Mouse (Mus musculus): ENCODE measurements around the gene Smurf1. TPM values are rescaled to one million over a fixed set of nuclear protein-coding genes. Genes with fewer than 3 reads are reported as not detected.

Gene Smurf1
- total RNA-seq, 1 experiment, result 17.9 TPM

DNA sequence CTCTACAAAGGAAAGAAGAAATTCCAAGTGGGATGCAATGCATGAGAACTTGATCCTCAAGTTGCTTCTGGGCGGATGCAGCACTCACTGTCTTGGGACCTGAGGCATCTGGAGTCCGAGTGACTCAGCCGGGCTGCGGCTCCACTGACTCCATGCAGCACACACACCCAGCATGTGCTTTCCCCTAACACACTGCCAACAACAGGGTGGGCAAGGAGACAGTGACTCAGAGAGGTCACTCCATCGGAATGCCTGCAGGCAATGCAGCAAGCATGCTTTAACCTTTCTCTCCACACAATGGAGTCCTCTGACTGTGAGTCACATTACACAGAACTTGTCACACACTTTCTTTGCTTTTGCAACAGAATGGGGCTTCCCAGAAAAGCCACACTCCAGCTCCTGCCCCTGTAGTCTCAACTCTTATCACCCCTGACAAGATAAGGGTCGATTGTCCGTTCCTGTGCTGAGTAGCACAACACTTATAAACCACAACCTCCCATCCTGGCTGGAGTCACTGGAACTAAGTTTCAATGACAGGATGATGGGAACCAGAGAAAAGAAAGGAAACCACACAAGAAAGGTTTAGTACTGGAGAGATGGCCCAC is 67.1 kb downstream of the Smurf1 start:
- no peak overlapping the region for H3K9ac ChIP-seq (ENCODE audit: insufficient read depth, low read depth, low read length, poor library complexity, severe bottlenecking)
- H3K27ac ChIP-seq (ENCODE audit: insufficient read depth, low read depth, low read length, poor library complexity, severe bottlenecking), result peak overlapping the region; percentile 2; the same call in 1 of the 2 replicates
- TF ChIP-seq MAFK (IDR thresholded peaks at IDR 0.05; ENCODE audit: insufficient read depth, low read depth, low read length), result no peak
- TF ChIP-seq ZNF384 (IDR thresholded peaks at IDR 0.05; ENCODE audit: low read depth, low read length), result no peak
- TF ChIP-seq ZC3H11A (IDR thresholded peaks at IDR 0.05; ENCODE audit: borderline replicate concordance, low read depth, low read length), result no peak
- TF ChIP-seq HCFC1 (IDR thresholded peaks at IDR 0.05; ENCODE audit: borderline replicate concordance, insufficient read depth, low read length), result no peak
- no peak for TF ChIP-seq CHD2 (IDR thresholded peaks at IDR 0.05; ENCODE audit: low read depth, low read length)
- peaks cover 0 to 12% of the 10 kb centered on the region in 2 experiments; a peak in 2 of 4 replicates for H3K4me1 ChIP-seq (ENCODE audit: control insufficient read depth in 2 of 2, insufficient read depth in 2 of 2, low read length in 2 of 2, poor library complexity in 1 of 2)
- no peak for DNase-seq (ENCODE audit: low read depth, low spot score)
- peaks cover 9% of the 10 kb centered on the region; the same call in 1 of the 2 replicates for H3K36me3 ChIP-seq (ENCODE audit: control insufficient read depth, insufficient read depth, low read length, poor library complexity, severe bottlenecking)
- H3K9me3 ChIP-seq (ENCODE audit: control insufficient read depth, insufficient read depth, low read depth, low read length), result no peaks in the 10 kb centered on the region
- in situ Hi-C loops (cut with MboI; ENCODE audit: low sequenced_read_pairs in 2 of 2, unreplicated experiment in 2 of 2), result no loop called here
- H3K4me3 ChIP-seq (ENCODE audit: insufficient read depth in 1 of 2, low read depth in 1 of 2, low read length in 2 of 2, poor library complexity in 1 of 2, severe bottlenecking in 1 of 2), result no peak overlapping the region

DNA sequence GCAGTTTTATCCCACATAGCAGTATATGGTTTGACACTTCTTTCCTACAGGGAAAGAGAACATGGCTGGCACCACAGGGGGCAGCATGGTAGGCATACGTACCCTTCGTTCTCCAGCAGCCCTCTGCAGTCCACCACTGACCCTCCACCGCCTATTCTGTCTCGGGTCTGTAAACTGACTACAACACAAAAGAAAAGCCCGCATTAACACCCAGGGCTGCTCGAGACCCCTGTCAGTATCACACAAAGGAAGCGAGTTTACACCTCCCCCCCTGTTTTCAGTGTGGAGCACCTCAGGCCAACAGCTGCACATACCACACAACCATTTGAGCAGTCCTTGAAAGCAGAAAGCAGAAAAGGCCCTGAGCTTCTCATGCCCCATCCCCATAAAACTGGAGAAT is 67.8 kb downstream of the Smurf1 start:
- in situ Hi-C loops (cut with MboI; ENCODE audit: low sequenced_read_pairs in 2 of 2, unreplicated experiment in 2 of 2), result no loop called here
- Histone ChIP-seq H3K27ac (ENCODE audit: insufficient read depth, low read depth, low read length, poor library complexity, severe bottlenecking) (peak overlapping the region; percentile 52; the same call in 1 of the 2 replicates), H3K4me3 (ENCODE audit: insufficient read depth in 1 of 2, low read depth in 1 of 2, low read length in 2 of 2, poor library complexity in 1 of 2, severe bottlenecking in 1 of 2) (no peak overlapping the region), H3K9me3 (ENCODE audit: control insufficient read depth, insufficient read depth, low read depth, low read length) (no peaks in the 10 kb centered on the region), H3K4me1 (ENCODE audit: control insufficient read depth in 2 of 2, insufficient read depth in 2 of 2, low read length in 2 of 2, poor library complexity in 1 of 2) (peaks cover 0 to 12% of the 10 kb centered on the region in 2 experiments; a peak in 2 of 4 replicates), H3K36me3 (ENCODE audit: control insufficient read depth, insufficient read depth, low read length, poor library complexity, severe bottlenecking) (peaks cover 12% of the 10 kb centered on the region; the same call in 1 of the 2 replicates), H3K9ac (ENCODE audit: insufficient read depth, low read depth, low read length, poor library complexity, severe bottlenecking) (no peak overlapping the region)
- DNase-seq (ENCODE audit: low read depth, low spot score), result no peak
- TF ChIP-seq HCFC1 (IDR thresholded peaks at IDR 0.05; ENCODE audit: borderline replicate concordance, insufficient read depth, low read length), result no peak
- no peak for TF ChIP-seq CHD2 (IDR thresholded peaks at IDR 0.05; ENCODE audit: low read depth, low read length)
- no peak for TF ChIP-seq ZC3H11A (IDR thresholded peaks at IDR 0.05; ENCODE audit: borderline replicate concordance, low read depth, low read length)
- TF ChIP-seq ZNF384 (IDR thresholded peaks at IDR 0.05; ENCODE audit: low read depth, low read length), result no peak
- TF ChIP-seq MAFK (IDR thresholded peaks at IDR 0.05; ENCODE audit: insufficient read depth, low read depth, low read length), result no peak

DNA sequence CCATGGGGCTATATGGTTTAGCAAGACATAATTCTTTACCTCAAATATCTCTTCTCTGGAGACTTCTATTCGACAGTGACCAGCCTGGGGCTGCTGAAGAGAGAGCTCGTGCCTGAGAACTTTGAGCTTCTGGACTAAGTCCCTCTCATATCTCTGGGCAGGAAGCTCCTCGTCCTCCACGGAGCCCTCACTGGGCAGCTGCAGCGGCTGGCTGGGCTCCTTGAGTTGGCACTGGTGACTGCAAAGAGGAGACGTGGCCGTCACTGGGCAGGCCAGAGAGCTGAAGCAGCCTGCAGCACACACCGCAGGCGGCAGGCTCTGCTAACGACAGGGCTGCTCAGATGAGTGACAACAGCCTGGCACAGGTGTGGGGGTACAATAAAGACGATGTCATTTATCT is 74.4 kb downstream of the Smurf1 start:
- Histone ChIP-seq H3K4me1 (ENCODE audit: control insufficient read depth in 2 of 2, insufficient read depth in 2 of 2, low read length in 2 of 2, poor library complexity in 1 of 2) (no peaks in the 10 kb centered on the region), H3K4me3 (ENCODE audit: insufficient read depth in 1 of 2, low read depth in 1 of 2, low read length in 2 of 2, poor library complexity in 1 of 2, severe bottlenecking in 1 of 2) (no peak overlapping the region), H3K9ac (ENCODE audit: insufficient read depth, low read depth, low read length, poor library complexity, severe bottlenecking) (no peak overlapping the region), H3K9me3 (ENCODE audit: control insufficient read depth, insufficient read depth, low read depth, low read length) (no peaks in the 10 kb centered on the region), H3K27ac (ENCODE audit: insufficient read depth, low read depth, low read length, poor library complexity, severe bottlenecking) (no peak overlapping the region), H3K36me3 (ENCODE audit: control insufficient read depth, insufficient read depth, low read length, poor library complexity, severe bottlenecking) (peaks cover 17% of the 10 kb centered on the region; the same call in 1 of the 2 replicates)
- TF ChIP-seq CHD2 (IDR thresholded peaks at IDR 0.05; ENCODE audit: low read depth, low read length) (no peak), ZNF384 (IDR thresholded peaks at IDR 0.05; ENCODE audit: low read depth, low read length) (no peak), MAFK (IDR thresholded peaks at IDR 0.05; ENCODE audit: insufficient read depth, low read depth, low read length) (no peak), HCFC1 (IDR thresholded peaks at IDR 0.05; ENCODE audit: borderline replicate concordance, insufficient read depth, low read length) (no peak)
- in situ Hi-C loops (cut with MboI; ENCODE audit: low sequenced_read_pairs in 2 of 2, unreplicated experiment in 2 of 2), result no loop called here
- DNase-seq (ENCODE audit: low read depth, low spot score), result no peak

DNA sequence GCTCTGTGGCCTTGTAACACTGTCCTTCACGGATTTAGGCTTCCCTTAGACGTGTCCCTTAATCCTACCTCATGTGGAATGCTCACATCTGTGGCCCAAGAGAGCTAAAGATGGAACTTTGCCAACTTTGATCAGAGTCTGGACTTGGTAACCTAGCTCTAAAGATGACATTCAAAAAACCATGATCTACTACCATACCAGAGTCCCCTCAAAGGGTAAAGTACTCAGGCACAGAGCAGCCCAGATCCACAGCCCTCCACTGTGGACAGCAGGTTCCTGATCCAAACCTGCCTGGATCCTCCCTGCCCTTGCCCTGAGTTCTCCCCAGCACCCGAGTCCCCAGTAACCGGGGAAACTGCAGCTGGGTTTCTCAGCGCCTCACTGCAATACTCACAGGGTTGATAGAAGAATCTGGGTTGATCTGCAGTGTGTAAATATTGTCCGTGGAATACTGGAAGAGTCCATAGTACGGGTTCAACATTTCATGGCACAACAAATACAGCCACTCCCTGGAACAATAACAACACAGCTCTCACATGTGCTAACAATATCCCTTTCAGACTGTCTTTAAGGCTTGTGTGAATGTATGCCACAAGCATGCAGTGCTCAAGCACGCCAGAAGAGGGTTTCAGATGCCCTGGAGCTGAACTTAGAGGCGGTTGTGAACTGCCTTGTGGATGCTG is 79.5 kb downstream of the Smurf1 start:
- TF ChIP-seq CHD2 (IDR thresholded peaks at IDR 0.05; ENCODE audit: low read depth, low read length) (no peak), HCFC1 (IDR thresholded peaks at IDR 0.05; ENCODE audit: borderline replicate concordance, insufficient read depth, low read length) (no peak), MAFK (IDR thresholded peaks at IDR 0.05; ENCODE audit: insufficient read depth, low read depth, low read length) (no peak), ZNF384 (IDR thresholded peaks at IDR 0.05; ENCODE audit: low read depth, low read length) (no peak), ZC3H11A (IDR thresholded peaks at IDR 0.05; ENCODE audit: borderline replicate concordance, low read depth, low read length) (no peak)
- H3K4me1 ChIP-seq (ENCODE audit: control insufficient read depth in 2 of 2, insufficient read depth in 2 of 2, low read length in 2 of 2, poor library complexity in 1 of 2), result no peaks in the 10 kb centered on the region
- H3K4me3 ChIP-seq (ENCODE audit: insufficient read depth in 1 of 2, low read depth in 1 of 2, low read length in 2 of 2, poor library complexity in 1 of 2, severe bottlenecking in 1 of 2), result no peak overlapping the region
- DNase-seq (ENCODE audit: low read depth, low spot score), result no peak
- H3K27ac ChIP-seq (ENCODE audit: insufficient read depth, low read depth, low read length, poor library complexity, severe bottlenecking), result no peak overlapping the region
- in situ Hi-C loops (cut with MboI; ENCODE audit: low sequenced_read_pairs in 2 of 2, unreplicated experiment in 2 of 2), result no loop called here
- H3K9me3 ChIP-seq (ENCODE audit: control insufficient read depth, insufficient read depth, low read depth, low read length), result no peaks in the 10 kb centered on the region
- no peak overlapping the region for H3K9ac ChIP-seq (ENCODE audit: insufficient read depth, low read depth, low read length, poor library complexity, severe bottlenecking)
- peaks cover 34% of the 10 kb centered on the region; the same call in 1 of the 2 replicates for H3K36me3 ChIP-seq (ENCODE audit: control insufficient read depth, insufficient read depth, low read length, poor library complexity, severe bottlenecking)

All from ES-E14 (cell line).